Mouse (Mus musculus) testis, adult 2 months (tissue): Measurements from ENCODE around the gene Sema3a. TPM values are rescaled to one million over a fixed set of nuclear protein-coding genes. Genes with fewer than 3 reads are reported as not detected.

Experiments used
- H3K27ac ChIP-seq: fragments of 200-500 bp; 2 replicates; pipeline ENCODE4 v1.5.1; 2012; ENCODE audit warnings: low read depth, low read length; ENCODE audit not compliant: control insufficient read depth, insufficient read depth
- H3K27me3 ChIP-seq: fragments of 200-500 bp; 2 replicates; pipeline ENCODE4 v1.6.1; 2012; ENCODE audit warnings: mild to moderate bottlenecking, low read length, moderate library complexity; ENCODE audit not compliant: control insufficient read depth, insufficient read depth
- H3K36me3 ChIP-seq: fragments of 200-500 bp; 2 replicates; pipeline ENCODE4 v1.6.1; 2012; ENCODE audit warnings: mild to moderate bottlenecking, low read length; ENCODE audit not compliant: control insufficient read depth, insufficient read depth
- H3K4me1 ChIP-seq: fragments of 200-500 bp; 2 replicates; pipeline ENCODE4 v1.6.1; 2012; ENCODE audit warnings: low read length; ENCODE audit not compliant: control insufficient read depth, insufficient read depth
- H3K4me3 ChIP-seq: fragments of 200-500 bp; 2 replicates; pipeline ENCODE4 v1.5.1; 2012; ENCODE audit warnings: low read depth, mild to moderate bottlenecking, low read length, moderate library complexity, mixed read lengths; ENCODE audit not compliant: control insufficient read depth
- CTCF ChIP-seq: fragments of 200-500 bp; IDR thresholded peaks from 2 replicates; pipeline ENCODE4 v1.5.1; 2012; ENCODE audit warnings: low read depth, mild to moderate bottlenecking, inconsistent platforms, low read length, moderate library complexity; ENCODE audit not compliant: control insufficient read depth, insufficient read depth, insufficient replicate concordance
- POLR2A ChIP-seq: fragments of 200-500 bp; IDR thresholded peaks from 2 replicates; pipeline ENCODE4 v1.6.1; 2012; ENCODE audit warnings: low read depth, mild to moderate bottlenecking, inconsistent platforms, low read length, moderate library complexity; ENCODE audit not compliant: control insufficient read depth
- polyA plus RNA-seq: library from polyadenylated mRNA; depleted of rRNA; stranded (reverse); fragments of >200 nt; gene quantifications from 2 replicates; pipeline ENCODE4 v1.2.3, GENCODE M21; 2012

Sema3a gene
- polyA plus RNA-seq, 1 experiment, result 0.10 TPM

DNA sequence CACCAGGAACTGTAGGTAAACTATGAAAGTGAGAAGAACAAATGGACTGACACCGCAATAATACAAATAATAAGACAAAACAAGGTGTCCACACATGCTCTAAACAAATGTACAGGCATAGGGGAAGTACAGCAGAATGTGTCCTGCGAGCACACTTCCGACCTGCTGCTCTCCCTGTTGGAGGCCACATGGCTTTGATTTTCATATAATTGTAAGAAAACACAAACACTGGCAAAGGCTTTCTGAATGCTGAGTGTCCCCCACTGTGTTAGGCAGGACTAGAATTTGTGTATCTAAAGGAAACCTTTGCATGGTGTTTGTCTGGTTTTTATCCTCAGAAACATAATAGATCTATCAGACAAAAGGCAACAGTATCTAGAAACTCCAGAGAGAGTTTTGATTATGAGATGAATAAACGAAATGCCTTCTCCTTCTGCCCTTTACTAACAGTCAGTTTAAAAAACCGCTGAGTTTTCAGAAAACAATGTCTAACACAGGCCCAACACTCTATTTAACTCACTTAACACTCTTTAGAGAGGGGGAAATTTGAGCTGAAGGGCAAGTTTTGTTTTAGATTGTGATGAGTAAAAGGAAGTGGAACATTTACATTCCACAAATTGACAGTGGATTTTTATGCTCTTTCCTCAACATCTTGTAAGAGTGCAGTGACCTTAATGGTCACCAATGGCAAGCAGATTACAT lies 193.7 kb downstream of the Sema3a start:
- no peaks in the 10 kb centered on the region for H3K4me1 ChIP-seq
- TF ChIP-seq CTCF (no peak), POLR2A (no peak)
- no peaks in the 10 kb centered on the region for H3K27me3 ChIP-seq
- no peaks in the 10 kb centered on the region for H3K36me3 ChIP-seq
- no peak overlapping the region for H3K4me3 ChIP-seq
- H3K27ac ChIP-seq, result no peak overlapping the region

DNA sequence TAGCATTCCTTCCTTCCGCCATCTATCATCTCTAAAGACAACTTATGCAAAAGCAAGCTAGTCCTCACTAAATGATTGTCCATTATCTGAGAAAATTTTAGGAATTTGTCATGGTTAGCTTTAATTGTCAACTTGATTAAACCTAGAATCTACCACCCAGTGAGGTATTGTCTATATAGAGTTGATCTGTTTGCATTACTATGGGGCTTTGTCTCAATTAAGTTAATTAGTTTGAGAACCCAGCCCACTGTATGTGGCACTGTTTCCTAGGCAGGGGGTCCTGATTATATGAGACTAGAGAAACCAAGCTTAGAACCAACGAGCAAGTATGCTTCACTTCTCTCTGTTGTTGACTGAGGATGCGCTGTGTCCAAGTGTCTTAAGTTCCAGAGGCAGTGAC lies 194.9 kb downstream of the Sema3a start:
- Histone ChIP-seq H3K27ac (no peak overlapping the region), H3K4me3 (no peak overlapping the region), H3K27me3 (no peaks in the 10 kb centered on the region), H3K36me3 (no peaks in the 10 kb centered on the region), H3K4me1 (no peaks in the 10 kb centered on the region)
- TF ChIP-seq POLR2A (no peak), CTCF (no peak)

DNA sequence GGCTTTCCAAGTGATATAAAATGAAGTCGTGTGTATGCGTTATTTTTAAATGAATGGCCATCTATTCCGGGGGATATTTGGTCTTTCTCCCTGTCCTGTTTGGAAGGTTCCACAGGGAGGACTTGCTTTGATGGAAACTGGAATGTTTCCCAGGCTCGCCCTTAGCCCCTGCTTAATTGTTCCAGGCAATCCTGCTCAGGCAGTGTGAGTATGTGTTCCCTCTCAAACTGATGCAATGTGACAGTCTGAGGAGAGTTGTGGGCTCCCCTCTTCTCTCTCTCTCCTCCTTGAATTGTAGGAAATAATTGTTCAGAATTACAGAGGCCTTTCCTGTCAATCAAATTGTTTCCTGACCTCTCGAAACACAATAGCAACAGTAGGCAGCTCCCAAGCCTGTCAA lies 202.1 kb downstream of the Sema3a start:
- TF ChIP-seq POLR2A, result no peak
- no peak for TF ChIP-seq CTCF
- H3K4me1 ChIP-seq, result no peaks in the 10 kb centered on the region

DNA sequence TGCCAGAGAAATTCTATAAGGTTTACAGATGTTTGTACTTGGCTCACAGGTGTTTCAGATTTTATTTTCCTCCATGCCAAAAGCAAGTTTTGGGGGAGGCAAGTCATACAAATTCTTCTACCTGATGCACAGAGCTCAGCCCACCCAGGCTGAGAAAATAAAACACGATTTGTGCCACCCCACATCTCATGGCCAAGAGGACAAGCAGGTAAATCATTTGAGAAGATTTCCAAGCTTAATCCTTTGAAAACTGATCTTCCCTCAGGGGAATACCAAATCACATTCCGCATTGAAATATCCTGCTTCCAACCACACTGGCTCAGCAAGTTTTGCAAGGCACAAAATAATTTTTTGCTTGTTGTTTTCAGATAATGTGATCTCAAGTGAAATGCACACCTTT lies 206.2 kb downstream of the Sema3a start:
- no peak overlapping the region for H3K4me3 ChIP-seq

More for the DNA sequence above, 202.1 kb downstream of the Sema3a start:
- Histone ChIP-seq H3K4me3 (no peak overlapping the region), H3K36me3 (no peaks in the 10 kb centered on the region), H3K27me3 (no peaks in the 10 kb centered on the region), H3K27ac (no peak overlapping the region)

DNA sequence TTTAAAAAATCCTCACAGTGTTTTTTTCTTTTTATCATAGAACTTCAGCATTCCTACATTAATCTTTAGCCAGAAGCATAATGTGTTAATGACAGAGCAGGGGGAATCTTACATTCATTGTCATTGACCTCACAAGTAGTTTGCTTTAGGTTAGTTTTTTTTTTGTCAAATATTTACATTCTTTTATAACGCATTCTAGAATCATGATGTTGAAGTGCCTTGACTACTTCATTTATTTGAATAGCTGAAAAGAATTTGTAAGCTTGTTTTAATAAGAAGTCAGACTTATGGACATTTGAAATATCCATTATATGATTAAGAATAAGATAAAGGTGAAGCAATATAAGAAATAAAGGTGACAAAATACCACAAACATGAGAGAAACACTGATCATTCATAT lies 212.5 kb downstream of the Sema3a start:
- Histone ChIP-seq H3K27ac (no peak overlapping the region), H3K36me3 (no peaks in the 10 kb centered on the region), H3K4me1 (no peaks in the 10 kb centered on the region), H3K27me3 (no peaks in the 10 kb centered on the region), H3K4me3 (no peak overlapping the region)
- no peak for TF ChIP-seq CTCF

More for the DNA sequence above, 206.2 kb downstream of the Sema3a start:
- no peaks in the 10 kb centered on the region for H3K4me1 ChIP-seq
- TF ChIP-seq POLR2A (no peak), CTCF (no peak)
- no peaks in the 10 kb centered on the region for H3K27me3 ChIP-seq
- no peaks in the 10 kb centered on the region for H3K36me3 ChIP-seq
- H3K27ac ChIP-seq, result no peak overlapping the region

DNA sequence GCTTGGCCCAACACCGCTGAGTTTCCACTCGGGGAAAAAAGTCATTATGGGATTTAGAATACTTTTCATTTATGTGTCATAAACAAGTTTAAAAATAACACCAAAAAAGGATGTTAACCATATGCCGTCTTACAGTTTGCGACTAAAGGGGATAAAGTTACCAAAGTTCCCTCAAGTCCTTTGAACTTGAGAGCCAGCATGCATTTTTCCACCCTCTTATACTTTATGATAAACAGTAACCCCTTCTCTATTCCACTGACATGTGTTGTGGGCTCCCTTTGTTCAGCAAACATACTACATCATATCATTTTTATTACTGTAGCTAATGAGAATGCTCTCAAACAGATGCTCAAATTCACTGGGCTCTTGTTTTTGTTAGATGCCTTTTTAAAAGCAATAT lies 221.9 kb downstream of the Sema3a start:
- H3K4me3 ChIP-seq, result no peak overlapping the region
- no peaks in the 10 kb centered on the region for H3K4me1 ChIP-seq
- H3K36me3 ChIP-seq, result no peaks in the 10 kb centered on the region
- no peaks in the 10 kb centered on the region for H3K27me3 ChIP-seq
- no peak for TF ChIP-seq POLR2A
- no peak for TF ChIP-seq CTCF
- no peak overlapping the region for H3K27ac ChIP-seq

DNA sequence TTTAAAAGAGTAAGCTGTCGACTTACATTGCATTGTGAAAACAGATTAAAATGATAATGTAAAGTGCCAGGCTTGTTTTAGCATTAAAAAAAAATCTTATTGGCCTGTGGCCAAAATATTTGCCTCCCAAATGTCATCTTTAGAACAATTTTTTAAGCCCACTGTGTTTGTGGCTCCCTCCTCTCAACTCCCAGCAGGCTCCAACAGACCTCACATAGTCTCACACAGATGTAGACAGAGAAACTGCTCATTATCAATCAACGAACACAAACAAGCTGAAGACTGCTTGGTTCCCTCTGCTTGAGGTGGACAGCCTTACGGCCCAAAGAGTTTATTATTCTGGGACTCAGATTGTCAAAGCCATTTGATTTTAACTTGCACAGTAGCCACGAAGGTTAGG lies 226.4 kb downstream of the Sema3a start:
- Histone ChIP-seq H3K27ac (no peak overlapping the region), H3K4me1 (no peaks in the 10 kb centered on the region), H3K4me3 (no peak overlapping the region), H3K27me3 (no peaks in the 10 kb centered on the region), H3K36me3 (no peaks in the 10 kb centered on the region)
- TF ChIP-seq CTCF (no peak), POLR2A (no peak)
